Mouse (Mus musculus): Measurements from ENCODE around the gene Gm17018. TPM values are rescaled to one million over a fixed set of nuclear protein-coding genes. Genes with fewer than 3 reads are reported as not detected.

Gm17018 gene
- total RNA-seq (2023), result 10 to 100 TPM; 36.5 to 43.1 TPM

GRCm38 (mm10) chr19:45560153-45560890 lies at the start of gene Gm17018, which contains the start of gene Poll:
TSS of gene Gm17018 (plus strand) at chr19:45560615.
TSS of gene Poll (minus strand) at chr19:45560531.

Other genes starting within 250 kb of the Gm17018 start
- gene Btrc, start 196.9 kb upstream of the Gm17018 start, total RNA-seq (2023), result 10 to 100 TPM; 17.6 to 21.9 TPM
- 10 to 100 TPM in 1 of 2 experiments, 1 to 10 TPM in 1; 9.6 to 10.9 TPM for gene Poll, start 84 bp upstream of the Gm17018 start, total RNA-seq (2023)
- 10 to 100 TPM; 68.8 to 69.6 TPM for gene Fbxw4, start 99.7 kb downstream of the Gm17018 start, total RNA-seq (2023)
- gene Fgf8, start 182.3 kb downstream of the Gm17018 start, total RNA-seq (2023), result not detected
- 10 to 100 TPM; 70.2 to 74.0 TPM for gene Npm3, start 189.0 kb downstream of the Gm17018 start, total RNA-seq (2023)
- 100 to 1,000 TPM; 273 to 314 TPM for gene Mgea5, start 223.2 kb downstream of the Gm17018 start, total RNA-seq (2023)

All from T-cell, adult 66 days (primary cell).